20 mouse cellular contexts compared by ENCODE assay signal in genomic region chr9:120959225-120959624, GRCm38 (mm10). TPM values are rescaled to one million over a fixed set of nuclear protein-coding genes. Genes with fewer than 3 reads are reported as not detected.
DNase-seq lines count a peak whose midpoint lies in the region; ATAC-seq and TF ChIP-seq lines count a peak whose summit lies in the region.
"Had no signal": no experiment of that assay in that cellular context is flagged by ENCODE, and none has a peak within 500 bp of the region (broad histone marks: within the 10 kb centered on the region; RNA-seq: fewer than 3 reads in every experiment).

No protein-coding gene starts in this region.

- WGBS in forebrain, postnatal 0 days: 85% methylated on average over 4 of the region's 4 CpGs
- WGBS in forebrain, embryonic 15.5 days: 88% methylated on average over 4 of the region's 4 CpGs
- WGBS in heart, embryonic 13.5 days: 77% methylated on average over 4 of the region's 4 CpGs
- WGBS in heart, adult 2 months: 73% methylated on average over 4 of the region's 4 CpGs
- WGBS in midbrain, embryonic 15.5 days: 80% methylated on average over 4 of the region's 4 CpGs
- 91% methylated on average over 4 of the region's 4 CpGs for WGBS in midbrain, embryonic 11.5 days

- no peak for TF ChIP-seq POLR2A in heart, adult 2 months (IDR thresholded peaks at IDR 0.05; ENCODE audit: insufficient read depth, low read depth, low read length)

- peak overlapping the region; percentile 21; the same call in 1 of the 2 replicates for H3K27ac ChIP-seq in forebrain, postnatal 0 days (ENCODE audit: low read depth, low read length)
- no peak overlapping the region for H3K27ac ChIP-seq in forebrain, embryonic 15.5 days (replicated peaks)
- H3K27ac ChIP-seq in heart, embryonic 13.5 days (replicated peaks): peak overlapping the region; percentile 55
- no peak overlapping the region for H3K27ac ChIP-seq in heart, adult 2 months
- H3K27ac ChIP-seq in layer of hippocampus, adult 2 months: peak overlapping the region; percentile 37; the same call in 1 of the 2 replicates
- H3K27ac ChIP-seq in midbrain, embryonic 15.5 days: 0 out of 2 replicates have a peak overlapping the region, but pooled peaks have one; percentile 3
- H3K27ac ChIP-seq in midbrain, embryonic 11.5 days (ENCODE audit: low read depth, low read length): no peak overlapping the region
- H3K27ac ChIP-seq: embryonic facial prominence, embryonic 10.5 days; embryonic facial prominence, embryonic 12.5 days; forebrain, embryonic 13.5 days had no signal

- TF ChIP-seq CTCF in forebrain, postnatal 0 days (IDR thresholded peaks at IDR 0.05; ENCODE audit: low read depth): no peak
- TF ChIP-seq CTCF in heart, adult 2 months (IDR thresholded peaks at IDR 0.05): no peak
- no peak for TF ChIP-seq CTCF in layer of hippocampus, adult 2 months (conservative IDR thresholded peaks at IDR 0.05)

- H3K27me3 ChIP-seq in forebrain, postnatal 0 days (ENCODE audit: insufficient read depth, low read length): no peaks in the 10 kb centered on the region
- no peaks in the 10 kb centered on the region for H3K27me3 ChIP-seq in forebrain, embryonic 15.5 days
- H3K27me3 ChIP-seq in heart, embryonic 13.5 days (replicated peaks): no peaks in the 10 kb centered on the region
- H3K27me3 ChIP-seq in heart, adult 2 months (ENCODE audit: control insufficient read depth, insufficient read depth, low read length): no peaks in the 10 kb centered on the region
- H3K27me3 ChIP-seq in midbrain, embryonic 15.5 days (replicated peaks): no peaks in the 10 kb centered on the region
- no peaks in the 10 kb centered on the region for H3K27me3 ChIP-seq in midbrain, embryonic 11.5 days (ENCODE audit: control insufficient read depth, insufficient read depth, low read length)
- H3K27me3 ChIP-seq: CH12.LX; embryonic facial prominence, embryonic 12.5 days; forebrain, embryonic 13.5 days; Patski had no signal

- no peak overlapping the region for H3K4me3 ChIP-seq in forebrain, postnatal 0 days (ENCODE audit: low read depth, low read length)
- H3K4me3 ChIP-seq in forebrain, embryonic 15.5 days: no peak overlapping the region
- H3K4me3 ChIP-seq in heart, embryonic 13.5 days: no peak overlapping the region
- H3K4me3 ChIP-seq in heart, adult 2 months: no peak overlapping the region
- no peak overlapping the region for H3K4me3 ChIP-seq in layer of hippocampus, adult 2 months
- no peak overlapping the region for H3K4me3 ChIP-seq in midbrain, embryonic 15.5 days
- no peak overlapping the region for H3K4me3 ChIP-seq in midbrain, embryonic 11.5 days (ENCODE audit: low read depth, low read length)
- H3K4me3 ChIP-seq: embryonic facial prominence, embryonic 10.5 days; embryonic facial prominence, embryonic 12.5 days; forebrain, embryonic 13.5 days had no signal

- no peaks in the 10 kb centered on the region for H3K9me3 ChIP-seq in forebrain, postnatal 0 days (ENCODE audit: low read length)
- no peaks in the 10 kb centered on the region for H3K9me3 ChIP-seq in forebrain, embryonic 15.5 days
- no peaks in the 10 kb centered on the region for H3K9me3 ChIP-seq in heart, embryonic 13.5 days
- H3K9me3 ChIP-seq in midbrain, embryonic 15.5 days: no peaks in the 10 kb centered on the region
- H3K9me3 ChIP-seq in midbrain, embryonic 11.5 days (ENCODE audit: control insufficient read depth, low read length): no peaks in the 10 kb centered on the region
- H3K9me3 ChIP-seq: embryonic facial prominence, embryonic 10.5 days; embryonic facial prominence, embryonic 12.5 days; forebrain, embryonic 13.5 days; G1E had no signal

- ATAC-seq in forebrain, postnatal 0 days: no peak
- ATAC-seq in forebrain, embryonic 15.5 days (replicated peaks): no peak
- ATAC-seq in heart, embryonic 13.5 days (ENCODE audit: extremely low read depth, insufficient number of reproducible peaks, low FRiP score, low TSS enrichment): no peak
- no peak for ATAC-seq in midbrain, embryonic 15.5 days (replicated peaks)
- no peak for ATAC-seq in midbrain, embryonic 11.5 days (ENCODE audit: low FRiP score)
- ATAC-seq: activated CD4-positive, CD25-positive, alpha-beta regulatory T cell, adult 4 months; CD4-positive, CD25-positive, alpha-beta regulatory T cell, adult 4 months; forebrain, embryonic 13.5 days; Patski had no signal

- peaks cover 91% of the 10 kb centered on the region for H3K36me3 ChIP-seq in forebrain, postnatal 0 days (ENCODE audit: insufficient read depth)
- H3K36me3 ChIP-seq in forebrain, embryonic 15.5 days: peaks cover 93% of the 10 kb centered on the region
- peaks cover 99% of the 10 kb centered on the region for H3K36me3 ChIP-seq in heart, embryonic 13.5 days
- H3K36me3 ChIP-seq in heart, adult 2 months (ENCODE audit: control insufficient read depth, insufficient read depth, low read length): peaks cover 29% of the 10 kb centered on the region
- H3K36me3 ChIP-seq in midbrain, embryonic 15.5 days (replicated peaks): peaks cover 73% of the 10 kb centered on the region
- H3K36me3 ChIP-seq in midbrain, embryonic 11.5 days (ENCODE audit: control insufficient read depth, insufficient read depth, low read length): peaks cover 65% of the 10 kb centered on the region

- TF ChIP-seq EP300 in heart, adult 2 months (IDR thresholded peaks at IDR 0.05; ENCODE audit: insufficient read depth, low read depth, low read length): no peak

- no peak for DNase-seq in forebrain, postnatal 0 days
- DNase-seq in heart, adult 2 months: no peak
- DNase-seq in layer of hippocampus, adult 2 months (ENCODE audit: low spot score in 2 of 2): no peak
- DNase-seq in layer of hippocampus, postnatal 25 days (ENCODE audit: extremely low spot score in 1 of 2, low spot score in 1 of 2): no peak
- DNase-seq in midbrain, embryonic 11.5 days (ENCODE audit: low spot score, missing footprints): no peak
- DNase-seq: adrenal gland, adult 8-10 months; B cell, adult 2 months; cerebellum, adult 11-12 months; cerebellum, adult 2 months had no signal

- no peaks in the 10 kb centered on the region; the same call in 1 of the 2 replicates for H3K79me2 ChIP-seq in heart, adult 2 months (replicated peaks; ENCODE audit: control insufficient read depth, insufficient read depth, low read length)

- H3K4me1 ChIP-seq in forebrain, postnatal 0 days (ENCODE audit: insufficient read depth): no peaks in the 10 kb centered on the region
- H3K4me1 ChIP-seq in forebrain, embryonic 15.5 days: peaks cover 11% of the 10 kb centered on the region
- H3K4me1 ChIP-seq in heart, embryonic 13.5 days: peaks cover 62% of the 10 kb centered on the region
- H3K4me1 ChIP-seq in heart, adult 2 months (ENCODE audit: control insufficient read depth, insufficient read depth, low read length): peaks cover 16% of the 10 kb centered on the region
- peaks cover 14% of the 10 kb centered on the region for H3K4me1 ChIP-seq in midbrain, embryonic 15.5 days
- H3K4me1 ChIP-seq in midbrain, embryonic 11.5 days (ENCODE audit: control insufficient read depth, insufficient read depth, low read length): peaks cover 2% of the 10 kb centered on the region; the same call in 1 of the 2 replicates
- H3K4me1 ChIP-seq: embryonic facial prominence, embryonic 12.5 days had no signal

- no peak overlapping the region for H3K9ac ChIP-seq in forebrain, postnatal 0 days
- no peak overlapping the region for H3K9ac ChIP-seq in forebrain, embryonic 15.5 days (replicated peaks)
- no peak overlapping the region for H3K9ac ChIP-seq in heart, embryonic 13.5 days
- no peak overlapping the region for H3K9ac ChIP-seq in heart, adult 2 months (ENCODE audit: low read depth, low read length)
- H3K9ac ChIP-seq in midbrain, embryonic 15.5 days: no peak overlapping the region
- H3K9ac ChIP-seq in midbrain, embryonic 11.5 days (ENCODE audit: low read length): no peak overlapping the region
- H3K9ac ChIP-seq: embryonic facial prominence, embryonic 12.5 days; forebrain, embryonic 13.5 days had no signal

- intact Hi-C loops in heart, adult 2 months (cut with DNase I): loop anchor here (5.0 kb wide), 1 partner anchor 98 kb away; no protein-coding TSS in a partner anchor

- H3K4me2 ChIP-seq in forebrain, postnatal 0 days (ENCODE audit: low read depth): no peak overlapping the region
- H3K4me2 ChIP-seq in forebrain, embryonic 15.5 days (replicated peaks): no peak overlapping the region
- no peak overlapping the region for H3K4me2 ChIP-seq in heart, embryonic 13.5 days
- no peak overlapping the region for H3K4me2 ChIP-seq in midbrain, embryonic 15.5 days
- H3K4me2 ChIP-seq in midbrain, embryonic 11.5 days: no peak overlapping the region
- H3K4me2 ChIP-seq: embryonic facial prominence, embryonic 12.5 days; forebrain, embryonic 13.5 days had no signal

RNA-seq across cellular contexts. Expression of gene Ctnnb1, which starts 30.2 kb away (rescaled TPM):
- 839 and 1,100 TPM in 2 replicates for total RNA-seq in forebrain, postnatal 0 days (2014; rRNA removed)
- polyA plus RNA-seq in forebrain, postnatal 0 days (2015; fragmentation: Nextera tagmentation; extraction: Ambion mirVana): 368 and 388 TPM in 2 replicates
- 615 and 648 TPM in 2 replicates for polyA plus RNA-seq in forebrain, embryonic 15.5 days (2015; fragmentation: Nextera tagmentation; extraction: Ambion mirVana)
- 317 and 335 TPM in 2 replicates for polyA plus RNA-seq in heart, embryonic 13.5 days (2015; fragmentation: Nextera tagmentation; extraction: Ambion mirVana)
- 100 to 1,000 TPM; 382 to 431 TPM for total RNA-seq in heart, adult 2 months (2021)
- polyA plus RNA-seq in heart, adult 2 months (2012; rRNA removed): 138 and 180 TPM in 2 replicates
- 100 to 1,000 TPM; 513 to 546 TPM for total RNA-seq in layer of hippocampus, adult 2 months (2021)
- 100 to 1,000 TPM; 606 to 645 TPM for total RNA-seq in layer of hippocampus, postnatal 25 days (2021)
- polyA plus RNA-seq in midbrain, embryonic 15.5 days (2015; fragmentation: Nextera tagmentation; extraction: Ambion mirVana): 517 and 532 TPM in 2 replicates
- polyA plus RNA-seq in midbrain, embryonic 11.5 days (2014; fragmentation: Nextera tagmentation; extraction: Ambion mirVana): 999 and 1,044 TPM in 2 replicates

Comparison
In these comparisons a context has a peak if more than half of its experiments do, and no peak if none do; other contexts are left out.
1. H3K27ac ChIP-seq: peak in forebrain, postnatal 0 days (single experiment), heart, embryonic 13.5 days (single experiment), layer of hippocampus, adult 2 months (single experiment) and midbrain, embryonic 15.5 days (single experiment); none in forebrain, embryonic 15.5 days (single experiment), heart, adult 2 months (single experiment) and midbrain, embryonic 11.5 days (single experiment).